Mouse (Mus musculus): ENCODE results near the gene Fgfr2. TPM values are rescaled to one million over a fixed set of nuclear protein-coding genes. Genes with fewer than 3 reads are reported as not detected.
"Not testable (repeated sequence)": the region's sequence is repeated elsewhere in the genome, so short reads cannot be mapped to it uniquely, and the experiment has no call there.

Fgfr2 gene
- total and polyA plus RNA-seq, 2 experiments from 2014 or later, result 12.1 to 32.6 TPM

DNA sequence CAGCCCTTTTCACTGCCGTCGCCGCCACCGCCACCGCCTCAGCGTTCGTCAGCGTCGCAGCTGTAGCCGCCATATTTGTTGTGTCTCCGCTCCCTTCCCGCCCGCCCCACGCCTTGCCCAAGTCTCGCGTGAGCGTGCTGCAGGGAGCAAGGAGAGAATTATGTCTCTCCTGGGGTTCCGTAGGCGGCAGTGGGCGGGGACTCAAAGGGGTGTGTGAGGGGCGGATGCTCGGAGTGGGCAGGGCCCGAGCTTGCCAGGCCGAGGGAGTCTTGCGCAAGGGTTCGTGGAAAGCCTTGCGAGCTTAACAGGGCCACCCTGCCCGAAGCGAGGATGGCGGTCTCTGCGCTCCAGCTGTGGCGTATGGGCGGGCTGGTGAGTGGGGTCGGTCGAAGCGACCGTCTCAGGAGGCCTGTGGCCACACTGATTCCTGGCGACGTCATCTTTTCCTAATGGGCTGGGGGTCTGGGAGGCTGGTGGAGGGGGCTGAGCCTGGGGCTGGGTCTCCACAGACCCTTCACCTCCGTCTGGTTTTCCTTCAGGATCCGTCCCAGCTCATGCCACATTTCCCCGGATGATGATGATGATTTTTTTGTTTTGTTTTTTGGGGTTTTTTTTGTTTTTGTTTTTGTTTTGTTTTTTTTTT is 1712.6 kb downstream of the Fgfr2 start, which contains the start of the genes Ikzf5 and Acadsb:
Gene Ikzf5 (minus strand): TSS at position 106 of the 643 bp plus-strand sequence.
Gene Acadsb (plus strand): TSS at position 186 of the 643 bp plus-strand sequence.
- Histone ChIP-seq H3K36me3 (ENCODE audit: insufficient read depth, low read length) (no peaks in the 10 kb centered on the region), H3K9ac (replicated peaks; ENCODE audit: low read length, poor library complexity, severe bottlenecking) (peak within 1 kb of the TSS; percentile 90), H3K4me2 (ENCODE audit: low read depth, low read length, poor library complexity, severe bottlenecking) (peak within 1 kb of the TSS; percentile 74), H3K9me3 (ENCODE audit: low read length) (no peaks in the 10 kb centered on the region), H3K27me3 (ENCODE audit: insufficient read depth, low read length) (no peaks in the 10 kb centered on the region), H3K27ac (ENCODE audit: low read depth, low read length) (peak within 1 kb of the TSS; percentile 84), H3K4me1 (ENCODE audit: insufficient read depth, low read length) (peaks cover 12% of the 10 kb centered on the region; the same call in 1 of the 2 replicates), H3K4me3 (ENCODE audit: low read depth, low read length) (peak within 1 kb of the TSS; percentile 94)
- DNase-seq (ENCODE audit: low spot score) (peak; percentile 97), ATAC-seq (ENCODE audit: low FRiP score) (peak; percentile 96)
- TF ChIP-seq CTCF (IDR thresholded peaks at IDR 0.05), result no peak
- WGBS, result under 1% methylated on average over 37 of the region's 42 CpGs

DNA sequence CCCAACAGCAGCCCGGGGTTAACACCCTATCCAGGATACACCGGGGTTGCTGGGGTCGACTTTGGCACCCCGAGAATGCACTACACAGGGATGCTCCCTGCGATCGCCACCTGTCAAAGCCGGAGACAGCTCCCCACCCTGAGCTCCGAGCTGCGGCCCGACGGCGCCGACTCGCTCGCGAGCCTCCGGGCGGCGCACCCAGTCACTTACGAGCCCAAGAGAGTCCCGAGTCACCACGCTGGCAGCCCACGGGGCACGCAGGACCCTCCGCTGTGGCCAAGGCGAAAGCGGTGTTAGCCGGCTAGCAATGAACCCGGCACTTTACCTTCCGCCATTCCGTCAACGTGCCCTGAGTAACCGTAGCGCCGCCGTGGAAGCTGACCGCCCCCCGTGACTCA is 1713.2 kb downstream of the Fgfr2 start:
- Histone ChIP-seq H3K27ac (ENCODE audit: low read depth, low read length) (peak overlapping the region; percentile 84), H3K36me3 (ENCODE audit: insufficient read depth, low read length) (no peaks in the 10 kb centered on the region), H3K4me3 (ENCODE audit: low read depth, low read length) (peak overlapping the region; percentile 94), H3K9ac (replicated peaks; ENCODE audit: low read length, poor library complexity, severe bottlenecking) (peak overlapping the region; percentile 90), H3K4me2 (ENCODE audit: low read depth, low read length, poor library complexity, severe bottlenecking) (peak overlapping the region; percentile 59), H3K4me1 (ENCODE audit: insufficient read depth, low read length) (peaks cover 12% of the 10 kb centered on the region; the same call in 1 of the 2 replicates), H3K9me3 (ENCODE audit: low read length) (no peaks in the 10 kb centered on the region), H3K27me3 (ENCODE audit: insufficient read depth, low read length) (no peaks in the 10 kb centered on the region)
- under 1% methylated on average over 38 of the region's 38 CpGs for WGBS
- TF ChIP-seq CTCF (IDR thresholded peaks at IDR 0.05), result no peak
- ATAC-seq (ENCODE audit: low FRiP score) (peak; percentile 67), DNase-seq (ENCODE audit: low spot score) (peak; percentile 20)

DNA sequence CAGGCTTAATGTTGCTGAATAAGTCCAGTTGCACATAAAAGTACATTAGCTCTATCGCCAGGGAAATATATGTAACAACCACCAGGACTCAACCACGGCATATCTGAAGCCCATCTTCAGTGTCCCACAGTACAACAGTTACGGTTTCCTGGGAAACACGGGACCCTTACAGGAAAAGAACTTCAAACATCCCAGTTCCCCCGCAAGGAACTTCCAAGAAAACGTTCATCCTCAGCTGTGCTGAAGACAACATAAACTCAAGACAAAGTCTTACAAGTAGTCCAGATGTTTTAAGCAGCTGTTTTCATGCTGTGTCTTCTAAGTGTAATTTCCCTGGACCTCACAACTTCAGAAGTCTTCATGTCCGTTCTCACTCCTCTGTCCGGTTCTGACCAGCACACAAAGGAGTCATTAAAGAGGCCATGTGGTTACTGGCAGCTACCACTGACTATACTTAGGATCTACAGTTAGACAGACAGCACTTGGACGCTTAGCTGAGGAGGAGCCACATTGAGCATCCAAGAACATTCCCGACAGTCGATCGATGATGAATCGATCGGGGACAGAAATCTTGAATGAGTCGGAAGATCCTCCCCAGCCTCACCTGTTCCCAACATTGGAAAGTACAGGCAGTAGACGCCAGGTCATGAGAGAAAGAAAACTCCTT is 1713.7 kb downstream of the Fgfr2 start:
- DNase-seq (ENCODE audit: low spot score) (peak; percentile 27), ATAC-seq (ENCODE audit: low FRiP score) (peak; percentile 17; the same call in 1 of the 2 replicates)
- H3K9ac ChIP-seq (replicated peaks; ENCODE audit: low read length, poor library complexity, severe bottlenecking), result peak overlapping the region; percentile 90
- no peak for TF ChIP-seq CTCF (IDR thresholded peaks at IDR 0.05)
- peak overlapping the region; percentile 94 for H3K4me3 ChIP-seq (ENCODE audit: low read depth, low read length)
- H3K36me3 ChIP-seq (ENCODE audit: insufficient read depth, low read length), result no peaks in the 10 kb centered on the region
- 6% methylated on average over 16 of the region's 16 CpGs for WGBS
- H3K27ac ChIP-seq (ENCODE audit: low read depth, low read length), result peak overlapping the region; percentile 84
- peak overlapping the region; percentile 59 for H3K4me2 ChIP-seq (ENCODE audit: low read depth, low read length, poor library complexity, severe bottlenecking)
- peaks cover 12% of the 10 kb centered on the region; the same call in 1 of the 2 replicates for H3K4me1 ChIP-seq (ENCODE audit: insufficient read depth, low read length)
- no peaks in the 10 kb centered on the region for H3K27me3 ChIP-seq (ENCODE audit: insufficient read depth, low read length)
- no peaks in the 10 kb centered on the region for H3K9me3 ChIP-seq (ENCODE audit: low read length)

DNA sequence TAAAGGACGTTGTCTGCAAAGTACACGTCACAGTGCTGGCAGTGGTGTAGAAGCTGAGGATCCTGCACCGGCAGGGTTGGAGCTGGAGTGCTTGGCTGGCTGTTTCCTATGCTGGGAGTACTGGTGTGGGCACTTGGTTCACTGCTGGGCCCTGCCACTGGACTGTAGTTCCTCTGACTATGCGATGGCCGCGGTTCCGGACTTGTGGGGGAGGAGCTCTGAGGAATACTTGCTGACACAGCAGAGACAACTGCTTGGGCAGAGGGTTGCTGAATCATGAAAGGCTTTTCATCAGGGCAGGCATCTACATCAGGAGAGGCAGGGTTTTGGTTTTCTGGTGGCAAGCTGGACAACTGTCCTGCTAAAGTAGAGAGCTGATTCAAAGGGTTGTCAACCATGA is 1731.4 kb downstream of the Fgfr2 start:
- H3K4me2 ChIP-seq (ENCODE audit: low read depth, low read length, poor library complexity, severe bottlenecking); H3K9me3 ChIP-seq (ENCODE audit: low read length); H3K27me3 ChIP-seq (ENCODE audit: insufficient read depth, low read length); H3K9ac ChIP-seq (replicated peaks; ENCODE audit: low read length, poor library complexity, severe bottlenecking); ATAC-seq (ENCODE audit: low FRiP score); DNase-seq (ENCODE audit: low spot score); H3K4me1 ChIP-seq (ENCODE audit: insufficient read depth, low read length); H3K4me3 ChIP-seq (ENCODE audit: low read depth, low read length); H3K27ac ChIP-seq (ENCODE audit: low read depth, low read length): not testable (repeated sequence)
- peaks cover 11% of the 10 kb centered on the region; the same call in 1 of the 2 replicates for H3K36me3 ChIP-seq (ENCODE audit: insufficient read depth, low read length)
- 84% methylated on average over 6 of the region's 7 CpGs for WGBS

DNA sequence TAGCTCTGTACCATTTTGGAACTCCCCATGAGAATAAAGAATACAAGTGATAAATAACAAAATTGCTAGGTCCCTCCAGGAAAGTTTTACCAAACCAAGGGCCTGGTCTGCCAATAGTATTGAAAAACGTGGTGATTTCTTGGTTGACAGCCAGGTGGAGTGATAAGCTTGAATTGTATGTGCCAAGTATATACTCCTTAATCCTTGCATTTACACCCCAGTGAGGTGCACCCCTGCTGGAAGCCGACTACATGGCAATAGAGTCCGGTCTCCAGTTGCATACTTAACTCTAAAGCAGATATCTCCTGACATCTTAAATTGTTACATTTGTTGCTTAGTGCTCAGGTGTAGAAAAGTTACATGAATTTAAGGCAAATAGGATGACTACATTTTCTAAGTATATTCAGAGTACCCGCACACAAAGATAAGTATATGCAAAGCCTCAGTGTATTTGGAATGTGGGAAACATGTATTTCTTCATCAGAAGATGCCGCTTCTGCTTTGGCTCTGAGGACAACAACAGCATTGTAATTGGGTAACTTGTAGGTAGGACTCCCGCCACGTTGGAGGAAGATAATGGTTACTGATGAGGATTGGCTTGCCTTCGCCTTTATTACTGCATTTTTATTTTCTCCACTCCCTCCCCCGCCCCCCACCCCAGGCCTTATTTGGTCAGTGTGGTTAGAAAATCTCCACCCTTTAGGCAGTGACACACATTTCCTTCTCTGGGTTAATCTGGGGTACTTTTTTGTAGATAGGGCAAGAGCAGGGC is 1751.1 kb downstream of the Fgfr2 start:
- ATAC-seq (ENCODE audit: low FRiP score), result no peak
- TF ChIP-seq CTCF (IDR thresholded peaks at IDR 0.05), result peak; percentile 58
- WGBS, result 70% methylated on average over 9 of the region's 9 CpGs
- Histone ChIP-seq H3K9me3 (ENCODE audit: low read length) (no peaks in the 10 kb centered on the region), H3K4me1 (ENCODE audit: insufficient read depth, low read length) (no peaks in the 10 kb centered on the region), H3K4me3 (ENCODE audit: low read depth, low read length) (peak overlapping the region; percentile 62), H3K27ac (ENCODE audit: low read depth, low read length) (0 out of 2 replicates have a peak overlapping the region, but pooled peaks have one; percentile 75), H3K27me3 (ENCODE audit: insufficient read depth, low read length) (no peaks in the 10 kb centered on the region), H3K9ac (replicated peaks; ENCODE audit: low read length, poor library complexity, severe bottlenecking) (peak overlapping the region; percentile 72), H3K4me2 (ENCODE audit: low read depth, low read length, poor library complexity, severe bottlenecking) (peak overlapping the region; percentile 73), H3K36me3 (ENCODE audit: insufficient read depth, low read length) (no peaks in the 10 kb centered on the region)
- DNase-seq (ENCODE audit: low spot score), result peak; percentile 42

All from midbrain, postnatal 0 days (tissue).